ENCODE assay signal across 10 mouse cellular contexts in the genomic region with DNA sequence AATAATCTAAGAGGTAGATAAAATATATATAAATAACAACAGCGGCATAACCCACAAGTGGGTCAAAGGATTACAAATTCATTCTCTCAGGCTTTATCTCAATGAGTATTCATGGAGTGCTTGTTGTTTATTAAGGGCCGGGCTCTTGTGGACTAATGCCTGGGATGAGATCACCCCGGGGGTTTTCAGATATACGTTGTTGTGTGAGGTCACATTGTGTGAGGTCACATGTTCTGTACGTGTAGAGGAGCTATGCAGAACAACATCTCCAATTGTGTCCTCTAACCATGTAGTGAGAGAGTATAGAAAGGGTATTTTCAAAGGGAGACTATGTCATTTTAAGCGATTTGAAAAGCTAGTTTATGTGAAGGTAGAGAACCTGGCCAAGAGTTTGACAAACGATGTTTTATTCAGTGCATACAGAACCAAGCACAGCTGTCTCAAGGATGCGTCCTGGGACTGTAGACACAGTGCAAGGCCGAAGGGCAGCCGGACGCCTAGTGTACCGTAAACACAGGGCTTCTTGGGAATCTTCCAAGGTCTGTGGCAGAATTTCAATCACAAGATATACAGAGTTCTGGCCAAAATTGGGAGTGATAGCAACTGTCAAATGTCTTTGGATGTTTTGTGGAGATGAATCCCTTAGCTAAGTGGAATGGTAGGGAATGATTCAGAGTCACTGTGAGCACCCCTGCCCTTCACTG.
A peak's percentile ranks its signal among the peaks of the same experiment; 100 is the strongest.
DNase-seq lines count a peak whose midpoint lies in the region; ATAC-seq and TF ChIP-seq lines count a peak whose summit lies in the region.
"Had no signal": no experiment of that assay in that cellular context is flagged by ENCODE, and none has a peak within 500 bp of the region (broad histone marks: within the 10 kb centered on the region; RNA-seq: fewer than 3 reads in every experiment).

No protein-coding gene starts in this region.

- no peaks in the 10 kb centered on the region for H3K36me3 ChIP-seq in hindbrain, embryonic 14.5 days (replicated peaks; ENCODE audit: control insufficient read depth, insufficient read depth)
- H3K36me3 ChIP-seq in hindbrain, embryonic 12.5 days = no peaks in the 10 kb centered on the region
- H3K36me3 ChIP-seq in lung, postnatal 0 days (ENCODE audit: insufficient read depth, low read length) = no peaks in the 10 kb centered on the region

- H3K4me3 ChIP-seq in hindbrain, embryonic 14.5 days (replicated peaks; ENCODE audit: low read length) = no peak overlapping the region
- no peak overlapping the region for H3K4me3 ChIP-seq in hindbrain, embryonic 12.5 days
- H3K4me3 ChIP-seq in lung, postnatal 0 days (ENCODE audit: low read depth, low read length) = no peak overlapping the region

- peak; percentile 60; the same call in 1 of the 2 replicates for ATAC-seq in hindbrain, embryonic 14.5 days (ENCODE audit: low FRiP score)
- no peak for ATAC-seq in hindbrain, embryonic 12.5 days (ENCODE audit: low FRiP score)
- ATAC-seq in lung, postnatal 0 days = peak; percentile 87
- no peak for ATAC-seq in monocyte, adult 5-6 weeks (replicated peaks; ENCODE audit: insufficient number of reproducible peaks, low FRiP score, low TSS enrichment, poor library complexity, severe bottlenecking)

- H3K27ac ChIP-seq in hindbrain, embryonic 14.5 days = no peak overlapping the region
- H3K27ac ChIP-seq in hindbrain, embryonic 12.5 days = no peak overlapping the region
- H3K27ac ChIP-seq in lung, postnatal 0 days (ENCODE audit: low read length) = no peak overlapping the region
- H3K27ac ChIP-seq: liver, embryonic 14.5 days had no signal

- peak; percentile 40 for DNase-seq in hindbrain, embryonic 14.5 days (ENCODE audit: low spot score)
- peak; percentile 24 for DNase-seq in testis, postnatal 14 days (ENCODE audit: low spot score)
- DNase-seq in testis, postnatal 10 days (ENCODE audit: low spot score) = no peak
- peak; percentile 52 for DNase-seq in lung, postnatal 0 days (ENCODE audit: low spot score)
- no peak for DNase-seq in spleen, postnatal 10 days (ENCODE audit: low spot score in 2 of 2)
- no peak for DNase-seq in B cell, adult 2 months
- DNase-seq: spleen, adult 18-20 months had no signal

- no peaks in the 10 kb centered on the region for H3K9me3 ChIP-seq in hindbrain, embryonic 14.5 days (ENCODE audit: control insufficient read depth, low read length)
- H3K9me3 ChIP-seq in hindbrain, embryonic 12.5 days (replicated peaks) = no peaks in the 10 kb centered on the region
- H3K9me3 ChIP-seq in lung, postnatal 0 days (ENCODE audit: low read length) = no peaks in the 10 kb centered on the region

- peak; percentile 36; the same call in 1 of the 2 replicates for TF ChIP-seq EP300 in lung, postnatal 0 days (IDR thresholded peaks at IDR 0.05)

- no peak overlapping the region for H3K9ac ChIP-seq in hindbrain, embryonic 14.5 days
- no peak overlapping the region for H3K9ac ChIP-seq in hindbrain, embryonic 12.5 days
- H3K9ac ChIP-seq in lung, postnatal 0 days (replicated peaks; ENCODE audit: low read depth) = no peak overlapping the region
- H3K9ac ChIP-seq: liver, embryonic 14.5 days had no signal

- H3K4me1 ChIP-seq in hindbrain, embryonic 14.5 days (replicated peaks; ENCODE audit: control insufficient read depth, insufficient read depth, low read length) = peaks cover 16% of the 10 kb centered on the region
- peaks cover 11% of the 10 kb centered on the region for H3K4me1 ChIP-seq in hindbrain, embryonic 12.5 days
- no peaks in the 10 kb centered on the region for H3K4me1 ChIP-seq in lung, postnatal 0 days (ENCODE audit: insufficient read depth, low read depth, low read length)

- TF ChIP-seq CTCF in lung, postnatal 0 days (IDR thresholded peaks at IDR 0.05) = no peak

- no peaks in the 10 kb centered on the region for H3K27me3 ChIP-seq in hindbrain, embryonic 14.5 days (ENCODE audit: control insufficient read depth, insufficient read depth, low read length)
- no peaks in the 10 kb centered on the region for H3K27me3 ChIP-seq in hindbrain, embryonic 12.5 days
- no peaks in the 10 kb centered on the region for H3K27me3 ChIP-seq in lung, postnatal 0 days (replicated peaks; ENCODE audit: insufficient read depth, low read length)

- no peak overlapping the region for H3K4me2 ChIP-seq in hindbrain, embryonic 14.5 days (replicated peaks)
- H3K4me2 ChIP-seq in hindbrain, embryonic 12.5 days (replicated peaks) = no peak overlapping the region
- H3K4me2 ChIP-seq in lung, postnatal 0 days (replicated peaks; ENCODE audit: low read depth, low read length) = no peak overlapping the region

- 50% methylated on average over 12 of the region's 12 CpGs for WGBS in hindbrain, embryonic 14.5 days
- 74% methylated on average over 12 of the region's 12 CpGs for WGBS in hindbrain, embryonic 12.5 days
- 46% methylated on average over 12 of the region's 12 CpGs for WGBS in lung, postnatal 0 days

Comparison
In these comparisons a context has a peak if more than half of its experiments do, and no peak if none do; other contexts are left out.
1. ATAC-seq: peak in hindbrain, embryonic 14.5 days (single experiment) and lung, postnatal 0 days (single experiment); none in hindbrain, embryonic 12.5 days (single experiment) and monocyte, adult 5-6 weeks (single experiment).
2. DNase-seq: peak in hindbrain, embryonic 14.5 days (single experiment), testis, postnatal 14 days (single experiment) and lung, postnatal 0 days (single experiment); none in testis, postnatal 10 days (single experiment), spleen, postnatal 10 days (0 of 2) and B cell, adult 2 months (0 of 2).